Mouse (Mus musculus) MEL (cell line): ENCODE measurements at regions not wholly inside any gene's neighbourhood (a gene's known extent, or its start where the extent isn't known, plus 50 kb on each side); places are given as distances from the start of the nearest gene placed in this dataset.

Experiments
- DNase-seq: peaks from one replicate; pipeline ENCODE4 v3.0.0; 2011; ENCODE audit warnings: low read depth, low spot score
- H3K27ac ChIP-seq: 2 replicates; pipeline ENCODE4 v1.5.1; 2012; ENCODE audit warnings: low read depth, mild to moderate bottlenecking, control low read depth, low read length, moderate library complexity; ENCODE audit not compliant: control insufficient read depth
- H3K27me3 ChIP-seq, 2 experiments: fragments of 150-350 bp in 1 of 2; sonication (generic) in 1 of 2; 2 replicates each; pipeline ENCODE4 v1.6.1; 2012; ENCODE audit warnings: low read length in 2 of 2, mild to moderate bottlenecking in 2 of 2, improper control_type of control experiment in 1 of 2, moderate library complexity in 1 of 2; ENCODE audit not compliant: insufficient read depth in 2 of 2, control insufficient read depth in 1 of 2
- H3K36me3 ChIP-seq, 2 experiments: 2 replicates each; pipeline ENCODE4 v1.6.1; 2012 to 2014; ENCODE audit warnings: low read length in 2 of 2, improper control_type of control experiment in 1 of 2, inconsistent platforms in 1 of 2, mild to moderate bottlenecking in 1 of 2; ENCODE audit not compliant: insufficient read depth in 2 of 2, control insufficient read depth in 1 of 2
- H3K4me1 ChIP-seq, 2 experiments: fragments of 150-350 bp in 1 of 2; sonication (generic) in 1 of 2; 2 replicates each; pipeline ENCODE4 v1.6.1; 2012; ENCODE audit warnings: low read length in 2 of 2, improper control_type of control experiment in 1 of 2, mild to moderate bottlenecking in 1 of 2; ENCODE audit not compliant: insufficient read depth in 2 of 2, control insufficient read depth in 1 of 2
- H3K4me3 ChIP-seq, 2 experiments: fragments of 150-350 bp in 1 of 2; sonication (generic) in 1 of 2; 2 replicates each; pipeline ENCODE4 v1.5.1; 2012; ENCODE audit warnings: low read depth in 2 of 2, low read length in 2 of 2, mild to moderate bottlenecking in 2 of 2, moderate library complexity in 2 of 2, control low read depth in 1 of 2, improper control_type of control experiment in 1 of 2; ENCODE audit not compliant: control insufficient read depth in 1 of 2, insufficient read depth in 1 of 2
- H3K79me2 ChIP-seq: 2 replicates; pipeline ENCODE4 v1.6.1; 2012; ENCODE audit warnings: mild to moderate bottlenecking, low read length, moderate library complexity; ENCODE audit not compliant: control insufficient read depth, poor library complexity, insufficient read depth
- H3K9ac ChIP-seq: 2 replicates; pipeline ENCODE4 v1.6.1; 2012; ENCODE audit warnings: low read depth, mild to moderate bottlenecking, control low read depth, low read length, moderate library complexity; ENCODE audit not compliant: control insufficient read depth, poor library complexity, severe bottlenecking
- H3K9me3 ChIP-seq: fragments of 150-350 bp; sonication (generic); replicated peaks from 2 replicates; pipeline ENCODE4 v1.6.1; 2012; ENCODE audit warnings: mild to moderate bottlenecking, low read length, improper control_type of control experiment, moderate library complexity; ENCODE audit not compliant: insufficient read depth
- BHLHE40 ChIP-seq: IDR thresholded peaks from 2 replicates; pipeline ENCODE4 v1.6.1; 2012; ENCODE audit warnings: low read depth, mild to moderate bottlenecking, inconsistent platforms, low read length, improper control_type of control experiment, borderline replicate concordance
- CHD1 ChIP-seq: IDR thresholded peaks from 2 replicates; pipeline ENCODE4 v1.6.1; 2012; ENCODE audit warnings: low read depth, mild to moderate bottlenecking, inconsistent platforms, low read length, improper control_type of control experiment
- CHD2 ChIP-seq: IDR thresholded peaks from 2 replicates; pipeline ENCODE4 v1.6.1; 2011; ENCODE audit warnings: low read length, improper control_type of control experiment
- CTCF ChIP-seq, 3 experiments: IDR thresholded peaks in 2 of 3; conservative IDR thresholded peaks in 1 of 3; 2 replicates each; pipeline ENCODE4 v1.5.1; 2011 to 2012; ENCODE audit warnings: low read length in 3 of 3, low read depth in 2 of 3, mild to moderate bottlenecking in 2 of 3, improper control_type of control experiment in 1 of 3, inconsistent platforms in 1 of 3, mixed read lengths in 1 of 3, moderate library complexity in 1 of 3; ENCODE audit not compliant: control insufficient read depth in 1 of 3, insufficient read depth in 1 of 3, poor library complexity in 1 of 3, severe bottlenecking in 1 of 3
- E2F4 ChIP-seq: IDR thresholded peaks from 2 replicates; pipeline ENCODE4 v1.6.1; 2011; ENCODE audit warnings: low read depth, low read length, improper control_type of control experiment, borderline replicate concordance
- EP300 ChIP-seq, 2 experiments: IDR thresholded peaks; 2 replicates each; pipeline ENCODE4 v1.6.1; 2011; ENCODE audit warnings: improper control_type of control experiment in 2 of 2, low read length in 2 of 2, low read depth in 1 of 2, mild to moderate bottlenecking in 1 of 2
- ETS1 ChIP-seq: IDR thresholded peaks from 2 replicates; pipeline ENCODE4 v1.6.1; 2012; ENCODE audit warnings: low read depth, mild to moderate bottlenecking, inconsistent platforms, low read length, improper control_type of control experiment, moderate library complexity
- GABPA ChIP-seq: IDR thresholded peaks from 2 replicates; pipeline ENCODE4 v1.6.1; 2012; ENCODE audit warnings: low read depth, mild to moderate bottlenecking, inconsistent platforms, low read length, improper control_type of control experiment, moderate library complexity
- GATA1 ChIP-seq: IDR thresholded peaks from 2 replicates; pipeline ENCODE4 v1.6.1; 2011; ENCODE audit warnings: low read depth, low read length, improper control_type of control experiment
- HCFC1 ChIP-seq: IDR thresholded peaks from 2 replicates; pipeline ENCODE4 v1.6.1; 2012; ENCODE audit warnings: low read depth, mild to moderate bottlenecking, inconsistent platforms, low read length, improper control_type of control experiment, moderate library complexity
- MAZ ChIP-seq: IDR thresholded peaks from 2 replicates; pipeline ENCODE4 v1.6.1; 2012; ENCODE audit warnings: low read depth, mild to moderate bottlenecking, inconsistent platforms, low read length, improper control_type of control experiment
- MYC ChIP-seq: IDR thresholded peaks from 2 replicates; pipeline ENCODE4 v1.6.1; 2011; ENCODE audit warnings: low read depth, mild to moderate bottlenecking, low read length, improper control_type of control experiment, moderate library complexity
- NELFE ChIP-seq: IDR thresholded peaks from 2 replicates; pipeline ENCODE4 v1.6.1; 2011; ENCODE audit warnings: low read depth, low read length, improper control_type of control experiment
- NRF1 ChIP-seq: IDR thresholded peaks from 2 replicates; pipeline ENCODE4 v1.6.1; 2014; ENCODE audit warnings: low read depth, mild to moderate bottlenecking, inconsistent platforms, low read length, improper control_type of control experiment, moderate library complexity; ENCODE audit not compliant: poor library complexity, insufficient read depth, severe bottlenecking
- POLR2AphosphoS2 ChIP-seq: IDR thresholded peaks from 2 replicates; pipeline ENCODE4 v1.6.1; 2011; ENCODE audit warnings: low read length, improper control_type of control experiment
- POLR2AphosphoS5 ChIP-seq: IDR thresholded peaks from 2 replicates; pipeline ENCODE4 v1.6.1; 2012; ENCODE audit warnings: low read depth, borderline replicate concordance, mild to moderate bottlenecking, inconsistent platforms, low read length, moderate library complexity, mixed read lengths
- RCOR1 ChIP-seq: IDR thresholded peaks from 2 replicates; pipeline ENCODE4 v1.6.1; 2012; ENCODE audit warnings: low read depth, mild to moderate bottlenecking, inconsistent platforms, low read length, improper control_type of control experiment
- TBP ChIP-seq: IDR thresholded peaks from 2 replicates; pipeline ENCODE4 v1.8.0; 2011; ENCODE audit warnings: low read depth, low read length, improper control_type of control experiment
- TCF12 ChIP-seq: IDR thresholded peaks from 2 replicates; pipeline ENCODE4 v1.6.1; 2014; ENCODE audit warnings: low read depth, mild to moderate bottlenecking, inconsistent platforms, low read length, improper control_type of control experiment, moderate library complexity
- ZMIZ1 ChIP-seq: IDR thresholded peaks from 2 replicates; pipeline ENCODE4 v1.6.1; 2012; ENCODE audit warnings: low read depth, mild to moderate bottlenecking, inconsistent platforms, low read length, improper control_type of control experiment, moderate library complexity
- ZNF384 ChIP-seq: IDR thresholded peaks from 2 replicates; pipeline ENCODE4 v1.6.1; 2012; ENCODE audit warnings: low read depth, mild to moderate bottlenecking, inconsistent platforms, low read length, improper control_type of control experiment

DNA sequence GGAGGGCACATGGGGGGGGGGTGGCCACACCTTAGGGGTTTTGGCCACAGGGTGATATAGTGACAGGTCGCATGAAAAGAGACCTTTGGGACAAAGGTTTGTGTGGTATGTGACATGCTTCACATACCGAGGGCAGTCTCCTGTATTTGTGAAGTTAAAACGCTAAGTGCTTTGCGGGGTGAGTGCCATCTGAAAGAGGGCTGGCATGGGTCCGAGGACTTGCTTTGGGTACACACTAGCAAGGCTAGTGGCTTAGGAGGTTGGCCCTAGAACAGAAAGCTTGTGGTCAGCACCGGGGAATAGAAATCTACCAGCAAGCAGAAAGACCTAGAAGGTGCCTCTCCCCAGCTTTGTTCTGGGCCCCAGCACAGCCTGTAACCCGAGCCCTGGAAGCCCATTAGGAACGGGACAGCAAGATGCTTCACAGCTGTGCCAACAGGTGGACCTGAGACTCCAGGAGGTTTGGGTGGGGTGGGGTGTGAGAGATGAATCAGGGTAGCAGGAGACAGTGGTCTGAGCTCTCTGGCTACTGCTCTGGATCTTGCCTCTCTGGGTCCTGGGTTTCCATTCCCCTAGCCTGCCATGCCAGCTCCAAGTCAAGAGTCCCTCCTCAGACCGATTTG, 107.0 kb upstream of the Irx3 start:
- Histone ChIP-seq H3K27me3 (no peaks in the 10 kb centered on the region), H3K27ac (no peak overlapping the region), H3K4me3 (no peak overlapping the region), H3K9me3 (no peaks in the 10 kb centered on the region), H3K4me1 (no peaks in the 10 kb centered on the region), H3K79me2 (no peaks in the 10 kb centered on the region), H3K36me3 (no peaks in the 10 kb centered on the region), H3K9ac (no peak overlapping the region)
- no peak for DNase-seq
- TF ChIP-seq TCF12 (no peak), POLR2AphosphoS5 (no peak), POLR2AphosphoS2 (no peak), MAZ (no peak), E2F4 (no peak), MYC (no peak), GABPA (no peak), GATA1 (no peak), HCFC1 (no peak), CTCF (IDR thresholded peaks at IDR 0.05 in 2 of 3, conservative IDR thresholded peaks at IDR 0.05 in 1 of 3; ENCODE audit: control insufficient read depth in 1 of 3, insufficient read depth in 1 of 3, low read depth in 2 of 3, low read length in 3 of 3, poor library complexity in 1 of 3, severe bottlenecking in 1 of 3) (no peak), ZNF384 (no peak), BHLHE40 (no peak)

DNA sequence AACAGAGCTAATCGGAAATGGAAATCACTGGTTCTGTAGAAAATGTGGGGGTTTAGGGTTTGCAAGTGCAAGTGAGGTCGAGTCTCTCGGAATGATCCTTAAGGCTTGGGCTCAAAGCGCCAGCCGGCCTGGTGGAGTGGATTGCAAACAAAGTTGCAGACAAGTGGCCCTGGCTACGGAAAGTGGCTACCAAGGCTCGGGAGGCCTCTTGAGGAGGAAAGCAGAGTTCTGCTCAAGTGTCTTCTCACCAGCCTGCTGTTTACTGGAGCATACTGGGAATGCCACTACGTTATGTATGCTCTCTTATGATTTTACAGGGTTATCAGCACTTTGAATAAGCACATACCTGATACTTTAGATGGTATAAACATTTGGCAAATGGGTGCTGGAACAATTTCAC, 105.3 kb upstream of the Irx3 start:
- Histone ChIP-seq H3K9me3 (no peaks in the 10 kb centered on the region), H3K79me2 (no peaks in the 10 kb centered on the region), H3K27ac (no peak overlapping the region), H3K4me1 (no peaks in the 10 kb centered on the region), H3K36me3 (no peaks in the 10 kb centered on the region), H3K9ac (no peak overlapping the region), H3K4me3 (no peak overlapping the region), H3K27me3 (no peaks in the 10 kb centered on the region)
- DNase-seq = no peak
- TF ChIP-seq MAZ (no peak), RCOR1 (no peak), E2F4 (no peak), TCF12 (no peak), HCFC1 (no peak)

DNA sequence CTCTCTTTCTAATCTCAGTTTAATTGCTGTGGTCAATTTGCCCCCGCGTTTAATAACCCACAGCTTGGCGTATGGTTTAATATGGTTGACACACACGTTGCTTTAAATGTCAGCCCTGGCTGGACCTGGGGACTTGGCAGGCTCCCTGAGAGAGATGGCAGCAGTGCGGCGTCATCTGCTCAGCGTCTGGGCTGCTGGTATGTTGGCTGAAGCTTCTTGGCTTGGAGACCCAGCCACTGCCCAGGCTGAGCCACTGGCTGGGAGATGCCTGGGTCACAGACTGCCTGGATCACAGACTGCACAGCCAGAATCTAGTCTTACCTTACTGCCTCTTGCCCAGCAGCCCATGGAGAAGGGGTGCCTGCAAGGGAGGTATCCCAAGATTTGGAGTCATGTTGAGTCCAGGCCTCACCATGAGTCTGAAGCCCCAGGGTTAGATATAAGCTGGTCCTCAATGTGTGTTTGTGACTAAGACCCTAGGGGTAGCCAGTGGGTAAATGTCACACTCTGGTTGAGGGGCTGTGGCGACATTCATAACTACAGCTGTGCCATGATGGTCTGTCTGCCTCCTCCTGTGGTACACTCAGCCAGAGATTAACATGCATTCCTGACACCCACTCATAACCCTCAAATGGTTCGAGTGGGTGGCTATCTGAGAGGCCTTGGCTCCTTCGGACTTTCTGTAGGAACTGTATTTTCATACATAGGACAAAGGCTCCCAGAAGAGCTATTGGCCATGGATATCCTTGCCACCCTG, 99.8 kb upstream of the Irx3 start:
- Histone ChIP-seq H3K9me3 (no peaks in the 10 kb centered on the region), H3K27ac (no peak overlapping the region)

More for the DNA sequence above, 99.8 kb upstream of the Irx3 start:
- no peaks in the 10 kb centered on the region for H3K4me1 ChIP-seq
- no peak overlapping the region for H3K9ac ChIP-seq
- H3K36me3 ChIP-seq = no peaks in the 10 kb centered on the region
- H3K4me3 ChIP-seq = no peak overlapping the region
- no peak for DNase-seq
- H3K79me2 ChIP-seq = no peaks in the 10 kb centered on the region
- no peaks in the 10 kb centered on the region for H3K27me3 ChIP-seq
- TF ChIP-seq NELFE (no peak), POLR2AphosphoS5 (no peak), NRF1 (no peak), EP300 (IDR thresholded peaks at IDR 0.05; ENCODE audit: low read depth in 1 of 2, low read length in 2 of 2) (no peak), ZMIZ1 (no peak), TBP (no peak), MYC (no peak), CHD1 (no peak), CTCF (IDR thresholded peaks at IDR 0.05 in 2 of 3, conservative IDR thresholded peaks at IDR 0.05 in 1 of 3; ENCODE audit: control insufficient read depth in 1 of 3, insufficient read depth in 1 of 3, low read depth in 2 of 3, low read length in 3 of 3, poor library complexity in 1 of 3, severe bottlenecking in 1 of 3) (no peak), CHD2 (no peak), POLR2AphosphoS2 (no peak), E2F4 (no peak), BHLHE40 (no peak), ETS1 (no peak), HCFC1 (no peak)
